ENCODE assay signal across 32 mouse cellular contexts in the genomic region with DNA sequence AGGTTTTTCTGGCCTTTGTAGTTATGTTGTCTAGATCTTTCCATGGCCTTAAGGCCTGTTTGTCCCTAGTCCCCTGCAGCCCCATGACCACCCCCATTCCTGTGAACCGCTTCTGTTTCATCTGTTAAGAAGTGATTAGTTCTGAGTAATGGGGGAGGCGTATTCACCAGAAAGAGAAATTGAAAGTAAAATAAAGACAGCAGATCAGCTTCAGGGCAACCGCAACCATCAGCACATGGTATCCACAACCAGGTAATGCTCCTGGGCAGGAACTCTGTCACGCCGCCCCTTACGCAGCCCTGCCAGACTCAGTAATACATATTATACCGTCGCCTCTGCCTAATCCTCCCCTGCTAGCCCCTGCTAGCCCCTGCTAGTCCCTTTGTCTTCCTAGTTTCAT. TPM values are rescaled to one million over a fixed set of nuclear protein-coding genes. Genes with fewer than 3 reads are reported as not detected.
A peak's percentile ranks its signal among the peaks of the same experiment; 100 is the strongest.
DNase-seq lines count a peak whose midpoint lies in the region; ATAC-seq lines count a peak whose summit lies in the region.
"Had no signal": no experiment of that assay in that cellular context is flagged by ENCODE, and none has a peak within 500 bp of the region (broad histone marks: within the 10 kb centered on the region; RNA-seq: fewer than 3 reads in every experiment).

No protein-coding gene starts in this region.

- peak; percentile 68 for ATAC-seq in CD4-positive, CD25-positive, alpha-beta regulatory T cell, adult 4 months
- ATAC-seq in activated CD4-positive, CD25-positive, alpha-beta regulatory T cell, adult 4 months: peak; percentile 67
- peak; percentile 25; the same call in 1 of the 2 replicates for ATAC-seq in neutrophil, adult 5-6 weeks (ENCODE audit: extremely low read depth, insufficient number of reproducible peaks, low FRiP score, poor library complexity, severe bottlenecking)
- no peak for ATAC-seq in erythroblast, adult 5-6 weeks (replicated peaks; ENCODE audit: low FRiP score, poor library complexity, severe bottlenecking)
- ATAC-seq: forebrain, embryonic 16.5 days; hindbrain, embryonic 16.5 days had no signal

- peak; percentile 23 to 27 for DNase-seq in B cell, adult 2 months
- no peak for DNase-seq in yolk sac, embryonic 10.5 days (ENCODE audit: low spot score)
- no peak for DNase-seq in adrenal gland, postnatal 10 days
- DNase-seq: cerebellum, adult 11-12 months; cerebellum, postnatal 10 days; gastrocnemius, postnatal 14 days; kidney, adult 2 months; kidney, postnatal 14 days; left cerebral cortex, postnatal 4 days; lung, adult 18-20 months; lung, postnatal 14 days; thymus, adult 2 months; thymus, postnatal 4 days had no signal

RNA-seq across cellular contexts. Expression of gene Zfp1, which starts 2.5 kb away (rescaled TPM):
- polyA plus RNA-seq in CD4-positive, CD25-positive, alpha-beta regulatory T cell, adult 4 months (2017; shearing (Covaris generic)): 10 to 100 TPM; 41.3 to 41.7 TPM
- 10 to 100 TPM; 28.1 to 33.1 TPM for polyA plus RNA-seq in activated CD4-positive, CD25-positive, alpha-beta regulatory T cell, adult 4 months (2017; shearing (Covaris generic))
- 26.1 and 27.6 TPM in 2 replicates for total RNA-seq in neutrophil, adult 5-6 weeks (2017)
- 1.2 and 3.3 TPM in 2 replicates for total RNA-seq in erythroblast, adult 5-6 weeks (2015; ENCODE audit: low replicate concordance)
- 1.3 TPM in 1 of 2 replicates, not detected in the other for total RNA-seq in erythroblast, adult 5-6 weeks (2017; ENCODE audit: low replicate concordance)
- total RNA-seq in adrenal gland, postnatal 10 days (2021): 10 to 100 TPM in 1 of 2 experiments, 1 to 10 TPM in 1; 9.0 to 12.1 TPM

RNA-seq across cellular contexts. Expression of gene Ldhd, which starts 15.5 kb away (rescaled TPM):
- polyA plus RNA-seq in CD4-positive, CD25-positive, alpha-beta regulatory T cell, adult 4 months (2017; shearing (Covaris generic)): 1 to 10 TPM in 1 of 2 experiments, under 1 TPM in 1; 0.98 to 2.0 TPM
- 1 to 10 TPM in 1 of 2 experiments, under 1 TPM in 1; 0.18 to 1.2 TPM for polyA plus RNA-seq in activated CD4-positive, CD25-positive, alpha-beta regulatory T cell, adult 4 months (2017; shearing (Covaris generic))
- 0.74 TPM in 1 of 2 replicates, not detected in the other for total RNA-seq in neutrophil, adult 5-6 weeks (2017)
- not detected in 2 replicates for total RNA-seq in erythroblast, adult 5-6 weeks (2015; ENCODE audit: low replicate concordance)
- 0.42 TPM in 1 of 2 replicates, not detected in the other for total RNA-seq in erythroblast, adult 5-6 weeks (2017; ENCODE audit: low replicate concordance)
- 10 to 100 TPM; 20.4 to 23.4 TPM for total RNA-seq in adrenal gland, postnatal 10 days (2021)
- polyA plus RNA-seq: forebrain, embryonic 10.5 days had no signal

RNA-seq across cellular contexts. Expression of gene Ctrb1, which starts 45.1 kb away (rescaled TPM):
- not detected for polyA plus RNA-seq in CD4-positive, CD25-positive, alpha-beta regulatory T cell, adult 4 months (2017; shearing (Covaris generic))
- polyA plus RNA-seq in activated CD4-positive, CD25-positive, alpha-beta regulatory T cell, adult 4 months (2017; shearing (Covaris generic)): not detected
- total RNA-seq in neutrophil, adult 5-6 weeks (2017): not detected in 2 replicates
- not detected in 2 replicates for total RNA-seq in erythroblast, adult 5-6 weeks (2015; ENCODE audit: low replicate concordance)
- total RNA-seq in erythroblast, adult 5-6 weeks (2017; ENCODE audit: low replicate concordance): not detected in 2 replicates
- under 1 TPM in 1 of 2 experiments, not detected in 1; 0.42 TPM for total RNA-seq in adrenal gland, postnatal 10 days (2021)
- total RNA-seq: CH12.LX; heart, adult 8-10 months; hematopoietic stem cell, adult 5-6 weeks; layer of hippocampus, adult 18-20 months; layer of hippocampus, postnatal 14 days; left cerebral cortex, adult 8-10 months; left cerebral cortex, postnatal 4 days; megakaryocyte progenitor cell, adult 5-6 weeks; midbrain, postnatal 0 days had no signal
- polyA plus RNA-seq: embryonic facial prominence, embryonic 10.5 days; forebrain, embryonic 10.5 days; forebrain, embryonic 16.5 days; heart, embryonic 14.5 days; hindbrain, embryonic 16.5 days; midbrain, embryonic 11.5 days; midbrain, postnatal 0 days; neural tube, embryonic 15.5 days had no signal

Comparison
In these comparisons a context has a peak if more than half of its experiments do, and no peak if none do; other contexts are left out.
1. DNase-seq: peak in B cell, adult 2 months (2 of 2); none in yolk sac, embryonic 10.5 days (single experiment) and adrenal gland, postnatal 10 days (single experiment).
2. RNA of gene Ldhd, which starts 15.5 kb away (total RNA-seq): 20.4 to 23.4 TPM in adrenal gland, postnatal 10 days; 0.74 TPM in neutrophil, adult 5-6 weeks and 0.42 TPM in erythroblast, adult 5-6 weeks; every median in the first group is over 10 times any median in the second.